Mouse (Mus musculus) urinary bladder, postnatal 4 days (tissue): ENCODE data around the gene Pdyn.
A peak's percentile ranks its signal among the peaks of the same experiment; 100 is the strongest.

Experiments used
- DNase-seq, 2 experiments: peaks; one replicate each; pipeline ENCODE4 v3.0.0; 2021 to 2022; ENCODE audit warnings: low spot score in 2 of 2

Pdyn gene

DNA sequence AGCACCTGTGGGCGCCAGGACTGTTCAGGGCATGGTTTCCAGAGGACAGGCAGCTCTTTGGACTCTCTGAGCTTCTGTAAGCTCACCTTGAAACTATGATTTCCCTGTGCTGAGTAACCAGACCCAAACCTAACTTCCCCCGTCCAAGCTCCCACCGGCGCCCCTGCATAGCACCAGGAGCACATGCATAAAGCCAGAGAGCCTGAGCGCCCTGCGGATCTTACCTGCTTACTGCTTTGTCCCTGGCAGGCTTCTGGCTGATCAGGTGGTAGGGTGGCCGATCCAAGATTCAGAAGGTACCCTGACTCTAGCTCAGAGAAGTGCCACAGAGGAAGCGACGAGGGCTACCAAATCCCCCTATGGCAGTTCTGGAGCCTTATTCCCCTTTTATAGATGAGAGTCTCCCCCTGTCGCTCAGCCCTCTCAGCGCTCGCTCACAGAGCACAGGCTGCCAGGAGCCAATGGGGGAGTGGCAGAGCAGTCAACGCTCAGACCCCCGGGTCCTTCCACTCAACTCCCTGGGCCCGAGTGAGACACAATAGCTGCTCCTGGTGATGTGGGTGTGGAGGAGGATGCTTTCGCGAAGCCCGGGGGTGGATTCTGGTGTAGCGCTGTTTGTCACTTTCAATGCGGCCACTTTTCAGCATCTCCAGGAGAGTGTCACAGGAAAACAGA is at the start of gene Pdyn:
Pdyn (minus strand) TSS at position 361 of the 675 bp plus-strand sequence.
- DNase-seq = no peak

DNA sequence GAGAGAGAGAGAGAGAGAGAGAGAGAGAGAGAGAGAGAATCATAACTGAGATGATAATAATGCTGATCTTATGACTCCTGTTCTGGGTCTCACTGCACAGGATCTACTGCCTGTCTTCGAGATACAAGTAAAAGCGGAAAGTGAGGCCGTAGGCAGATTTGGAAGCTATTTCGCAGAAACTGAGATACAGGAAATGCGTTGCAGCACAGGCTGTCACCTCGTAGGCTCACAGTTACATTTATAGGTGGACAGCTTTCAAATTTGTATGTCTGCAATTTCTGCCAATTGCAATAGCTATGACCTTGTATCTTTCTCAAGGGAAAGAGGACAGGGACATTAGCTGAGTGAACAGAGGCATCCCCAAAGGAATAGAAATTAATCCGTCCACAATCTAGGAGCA is 42.4 kb upstream of the Pdyn start:
- DNase-seq = no peak

DNA sequence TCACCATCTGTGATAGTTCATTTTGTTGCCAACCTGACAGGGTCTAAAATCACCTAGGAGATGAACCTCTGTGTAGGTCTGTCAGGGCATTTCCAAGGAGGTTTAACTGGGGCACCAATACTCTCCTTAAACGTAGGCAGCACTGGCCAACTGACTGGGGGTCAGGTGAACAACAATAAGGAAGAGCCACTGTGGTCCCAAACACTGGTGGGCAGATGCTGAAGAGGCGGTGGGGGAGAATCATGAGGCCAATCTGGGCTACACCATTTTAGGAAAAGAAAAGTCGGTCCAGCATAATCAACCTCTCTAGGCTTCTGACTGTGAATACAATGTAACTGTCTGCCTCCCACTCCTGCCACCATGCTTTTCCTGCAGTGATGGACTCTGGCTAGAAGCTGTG is 40.9 kb upstream of the Pdyn start:
- DNase-seq = no peak

DNA sequence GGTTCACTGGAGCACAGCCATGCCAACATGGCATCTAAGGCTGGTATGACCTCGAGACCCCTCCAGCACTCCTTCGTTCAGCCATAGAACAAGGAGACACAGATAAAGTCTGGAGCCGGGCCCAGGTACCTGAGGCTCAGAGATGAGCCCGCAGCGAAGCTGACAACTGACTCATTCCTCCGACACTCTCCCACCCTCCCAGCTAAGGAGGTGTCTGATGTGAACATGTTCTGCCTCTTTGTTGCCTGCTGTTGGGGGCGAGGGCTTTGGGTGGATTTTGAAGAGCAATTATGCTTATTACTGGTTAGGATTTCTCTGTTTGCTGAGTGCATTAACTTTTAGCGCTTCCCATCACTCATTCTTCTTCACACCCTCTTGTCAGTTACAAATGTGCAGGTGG is 34.4 kb upstream of the Pdyn start:
- DNase-seq = peak in 1 of 2 experiments; percentile 47

DNA sequence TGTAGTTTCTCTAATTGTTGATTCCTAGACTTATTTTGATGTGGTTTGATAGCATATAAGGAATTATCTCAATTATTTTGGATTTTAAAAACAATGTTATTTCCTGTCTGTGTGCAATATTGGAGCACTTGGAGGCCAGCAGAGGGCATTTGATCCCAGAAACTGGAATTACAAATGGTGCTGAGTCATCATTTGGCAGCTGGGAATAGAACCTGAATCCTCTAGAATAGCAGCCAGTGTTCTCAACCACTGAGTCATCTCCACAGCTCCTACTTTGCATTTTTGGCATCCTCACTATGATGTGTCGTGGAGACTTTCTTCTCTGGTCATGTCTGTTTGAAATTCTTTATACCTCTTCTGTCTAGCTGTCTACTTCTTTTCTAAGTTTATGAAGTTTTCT is 30.0 kb upstream of the Pdyn start:
- peak in 1 of 2 experiments; percentile 28 for DNase-seq

DNA sequence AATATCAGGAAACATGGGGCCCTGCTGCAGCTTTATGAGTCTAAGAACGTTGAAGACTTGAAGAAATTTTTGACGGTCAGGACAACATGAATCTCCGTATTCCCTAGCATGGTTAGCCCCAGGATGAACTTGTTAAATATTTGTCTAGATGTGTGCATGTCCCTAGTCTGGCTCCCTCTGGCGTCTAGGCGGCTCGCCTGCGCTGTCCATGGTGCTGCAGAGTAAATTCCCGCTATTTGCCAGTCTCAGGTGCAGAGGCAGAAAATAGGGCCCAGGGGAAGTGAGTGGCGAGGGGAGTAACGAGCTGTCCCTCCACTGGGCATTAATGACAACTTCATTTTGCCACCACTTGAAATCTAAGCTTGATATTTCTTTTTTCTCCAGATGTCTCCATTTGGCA is 16.0 kb upstream of the Pdyn start:
- DNase-seq = peak; percentile 44 to 75

DNA sequence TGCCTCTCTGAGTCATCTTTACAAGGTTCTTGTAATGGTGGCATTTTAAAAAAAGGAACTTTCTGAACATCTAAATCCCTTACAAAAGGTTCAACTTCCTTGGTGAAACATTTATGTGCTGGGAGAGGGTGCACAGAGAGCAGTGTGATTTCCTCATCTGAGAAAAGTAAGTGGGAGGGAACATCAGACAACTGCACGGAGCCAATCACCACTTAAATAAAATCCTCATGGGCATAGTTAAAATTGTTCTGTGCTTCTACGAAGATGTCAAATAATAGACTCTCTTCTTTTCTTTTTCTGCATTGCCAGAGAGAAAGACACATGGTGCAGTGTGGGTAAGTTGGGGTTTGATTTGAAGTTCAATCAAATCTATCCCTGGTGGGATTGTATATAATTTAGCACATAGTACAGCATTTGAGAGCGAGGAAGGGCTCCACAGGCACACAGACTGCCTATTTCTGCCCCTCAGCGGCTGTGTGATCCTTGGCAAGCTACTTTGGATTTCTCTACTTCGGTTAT is 13.4 kb upstream of the Pdyn start:
- DNase-seq = no peak

DNA sequence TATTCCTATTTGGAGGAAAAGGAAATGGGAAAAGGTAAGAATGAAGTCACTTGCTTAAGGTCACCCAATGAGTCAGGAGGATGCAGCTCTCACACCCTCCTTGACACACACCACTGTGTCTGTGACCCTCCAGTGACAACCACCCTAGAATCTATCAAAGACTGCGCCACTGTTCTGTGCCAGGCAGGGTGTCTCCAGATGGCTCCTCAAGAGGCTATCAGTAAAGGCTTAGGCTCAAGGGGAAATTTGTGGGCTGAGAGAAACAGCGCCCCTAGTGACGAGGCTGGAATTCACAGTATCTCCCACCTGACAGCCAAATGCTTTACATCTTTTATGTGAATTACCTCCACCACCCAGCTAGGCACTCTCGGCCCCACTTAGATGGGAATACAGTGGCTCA is 3.6 kb downstream of the Pdyn start:
- no peak for DNase-seq

DNA sequence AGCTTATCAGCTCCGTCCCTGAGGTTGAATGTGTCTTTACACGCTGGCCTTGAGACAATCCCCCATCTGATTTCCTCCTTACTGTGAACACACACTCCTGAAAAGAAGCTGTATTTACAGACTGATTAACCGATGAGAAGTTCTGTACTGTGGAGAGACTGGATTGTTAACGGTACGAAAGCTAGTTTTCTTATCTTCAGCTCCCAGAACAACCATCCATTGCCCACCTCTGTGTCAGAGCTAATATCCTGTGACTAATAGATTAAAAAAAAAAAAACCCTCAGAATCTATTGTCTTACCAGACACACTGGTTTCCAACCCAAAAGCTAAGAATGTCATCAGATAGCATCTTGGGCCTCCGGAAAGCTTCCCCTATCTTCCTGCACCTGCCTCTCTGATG is 5.3 kb downstream of the Pdyn start:
- DNase-seq = no peak

DNA sequence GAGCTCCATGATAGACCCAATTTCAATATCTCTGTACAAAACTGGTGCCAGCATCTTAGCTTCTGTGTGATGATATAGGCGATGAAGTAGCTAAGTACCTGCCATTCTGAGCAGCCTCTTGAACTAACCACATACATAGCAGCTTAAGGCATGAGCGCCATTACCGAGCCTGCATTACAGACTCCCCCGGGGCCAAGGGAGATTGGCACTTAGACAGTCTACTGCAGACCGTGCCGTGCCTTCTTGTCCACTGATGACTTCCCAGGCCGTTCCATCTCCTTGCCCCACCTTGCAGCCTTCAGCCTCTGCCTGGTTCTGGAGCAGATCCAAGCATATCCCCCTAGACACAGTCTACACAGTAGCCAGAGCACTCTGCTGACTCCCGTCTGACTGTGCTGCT is 7.0 kb downstream of the Pdyn start:
- DNase-seq = peak in 1 of 2 experiments; percentile 50

DNA sequence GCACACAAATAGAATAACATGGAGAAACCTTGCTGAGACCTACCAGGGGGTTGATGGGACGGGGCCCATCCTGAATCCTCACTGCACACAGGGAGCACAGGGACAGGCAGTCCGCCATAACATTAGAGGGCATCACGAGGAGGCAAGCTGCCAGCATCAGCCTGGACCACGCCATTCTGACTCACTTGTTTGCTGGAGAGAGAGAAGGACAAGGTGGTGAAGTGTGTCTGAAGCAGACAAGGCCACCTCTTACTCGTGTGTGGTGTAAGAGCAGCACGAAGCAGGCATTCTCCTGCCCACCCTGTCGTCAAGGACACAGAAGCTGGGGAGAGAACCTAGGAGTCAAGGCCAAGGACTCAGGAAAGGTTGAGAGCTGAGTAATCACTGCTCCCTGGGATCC is 9.9 kb downstream of the Pdyn start:
- DNase-seq = no peak

DNA sequence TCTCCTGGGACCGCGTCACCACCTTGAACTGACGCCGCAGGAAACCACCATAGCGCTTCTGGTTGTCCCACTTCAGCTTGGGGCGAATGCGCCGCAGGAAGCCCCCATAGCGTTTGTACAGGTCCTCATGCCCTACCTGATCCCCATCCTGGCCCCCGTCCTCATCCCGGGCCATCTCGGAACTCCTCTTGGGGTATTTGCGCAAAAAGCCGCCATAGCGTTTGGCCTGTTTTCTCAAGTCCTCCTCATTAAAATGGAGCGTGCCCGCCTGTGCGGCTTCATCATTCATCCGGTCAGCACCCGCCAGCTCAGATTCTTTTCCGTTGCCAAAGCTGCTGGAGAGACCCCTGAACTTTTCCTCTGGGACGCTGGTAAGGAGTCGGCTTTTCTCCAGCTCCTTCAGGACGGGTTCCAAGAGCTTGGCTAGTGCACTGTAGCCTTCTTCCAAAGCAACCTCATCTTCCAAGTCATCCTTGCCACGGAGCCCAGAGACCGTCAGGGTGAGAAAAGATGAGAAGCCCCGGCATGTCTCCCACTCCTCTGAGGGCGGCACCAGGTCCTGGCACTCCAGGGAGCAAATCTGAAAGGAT is 11.5 kb downstream of the Pdyn start:
- DNase-seq = peak in 1 of 2 experiments; percentile 61

DNA sequence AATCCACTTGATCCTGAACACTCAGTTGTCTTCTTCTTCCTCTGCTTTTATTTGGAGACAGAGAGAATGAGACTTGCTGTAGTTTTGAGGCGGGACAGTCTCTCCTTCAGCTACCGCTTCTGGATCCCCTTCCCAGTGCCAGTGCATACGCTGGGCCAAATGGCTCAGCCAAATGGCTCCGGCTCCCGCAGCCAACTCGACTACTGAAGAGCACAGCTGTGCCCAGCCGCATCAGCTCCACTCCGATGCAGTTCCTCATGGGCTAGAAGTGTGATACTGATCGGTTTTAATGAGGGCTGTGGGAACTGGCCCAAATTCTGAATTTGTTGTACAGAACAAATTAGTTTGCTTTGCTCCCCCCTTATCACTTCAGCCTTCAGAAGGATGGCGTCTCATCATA is 12.7 kb downstream of the Pdyn start:
- peak in 1 of 2 experiments; percentile 53 for DNase-seq

DNA sequence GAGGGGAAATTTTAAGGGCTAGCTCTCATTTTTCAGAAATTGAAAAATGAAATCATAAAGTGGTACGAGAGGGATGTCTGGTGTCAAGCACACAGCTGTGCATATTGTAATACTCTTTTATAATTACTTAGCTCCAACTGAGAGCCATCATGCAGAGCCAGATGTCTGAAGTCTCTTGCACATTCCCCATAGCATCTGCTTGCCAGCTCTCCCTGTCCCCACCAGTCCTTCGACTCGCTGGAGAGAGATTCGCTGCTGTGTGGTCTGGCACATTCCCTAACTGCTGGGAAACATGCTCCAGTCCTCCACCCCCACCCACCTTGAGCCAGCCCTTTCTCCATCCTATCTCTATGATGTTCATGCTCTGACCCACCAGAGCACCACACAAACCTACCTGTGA is 15.6 kb downstream of the Pdyn start:
- DNase-seq = no peak

DNA sequence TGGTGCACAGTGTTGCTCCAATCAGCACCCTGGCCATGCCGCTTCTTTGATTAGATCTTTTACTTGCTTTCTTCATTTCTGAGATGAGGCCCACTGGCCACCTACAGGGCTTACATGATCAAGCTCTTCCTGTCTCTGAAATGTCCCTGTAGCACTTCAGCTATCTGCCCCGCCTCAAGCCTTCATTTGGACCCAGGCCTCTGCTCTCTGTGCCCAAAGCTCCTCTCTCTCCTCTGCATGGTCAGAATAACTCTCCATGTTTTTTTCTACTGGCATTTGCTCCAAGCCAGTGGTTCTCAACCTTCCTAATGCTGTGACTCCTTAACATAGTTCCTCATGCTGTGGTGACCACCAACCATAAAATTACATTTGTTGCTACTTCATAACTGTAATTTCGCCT is 19.4 kb downstream of the Pdyn start:
- peak in 1 of 2 experiments; percentile 46 for DNase-seq

DNA sequence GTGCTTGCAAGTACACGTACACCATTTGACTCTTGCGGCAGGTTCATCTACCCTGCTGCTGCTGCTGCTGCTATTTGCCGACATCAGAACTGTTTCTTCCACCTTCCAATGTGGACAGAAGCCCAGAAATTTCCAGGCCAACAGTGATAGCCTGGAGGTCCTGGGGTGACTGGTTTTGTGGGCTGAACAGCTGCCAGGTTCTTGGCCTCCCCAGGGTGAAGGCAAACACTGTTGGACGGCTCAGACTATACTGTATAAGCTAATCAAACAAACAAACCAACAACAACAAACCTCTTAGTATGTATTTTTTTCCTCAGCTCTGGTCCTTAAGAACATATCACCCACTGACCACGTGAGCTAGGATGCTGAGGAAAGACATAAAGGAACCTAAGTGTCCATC is 20.6 kb downstream of the Pdyn start:
- DNase-seq = peak in 1 of 2 experiments; percentile 53

DNA sequence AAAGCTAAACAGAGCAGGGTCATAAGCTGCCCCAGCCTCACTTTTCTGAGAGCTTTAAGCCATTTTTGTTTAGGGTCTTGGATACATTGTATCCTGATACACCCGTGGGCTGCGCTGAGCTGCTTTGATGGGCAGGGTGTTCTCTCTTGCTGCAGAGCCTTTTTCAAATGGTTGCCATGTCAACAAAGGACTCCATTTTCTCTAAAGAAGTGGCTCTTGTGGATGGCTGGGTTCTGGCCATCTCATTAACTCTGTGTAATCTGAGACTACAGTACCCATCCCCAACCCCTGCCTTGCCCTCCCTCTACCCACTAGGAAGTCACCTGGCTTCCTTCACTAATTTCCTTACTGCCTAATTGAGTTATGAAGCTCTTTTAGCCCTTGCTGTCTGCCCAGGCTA is 22.0 kb downstream of the Pdyn start:
- no peak for DNase-seq

DNA sequence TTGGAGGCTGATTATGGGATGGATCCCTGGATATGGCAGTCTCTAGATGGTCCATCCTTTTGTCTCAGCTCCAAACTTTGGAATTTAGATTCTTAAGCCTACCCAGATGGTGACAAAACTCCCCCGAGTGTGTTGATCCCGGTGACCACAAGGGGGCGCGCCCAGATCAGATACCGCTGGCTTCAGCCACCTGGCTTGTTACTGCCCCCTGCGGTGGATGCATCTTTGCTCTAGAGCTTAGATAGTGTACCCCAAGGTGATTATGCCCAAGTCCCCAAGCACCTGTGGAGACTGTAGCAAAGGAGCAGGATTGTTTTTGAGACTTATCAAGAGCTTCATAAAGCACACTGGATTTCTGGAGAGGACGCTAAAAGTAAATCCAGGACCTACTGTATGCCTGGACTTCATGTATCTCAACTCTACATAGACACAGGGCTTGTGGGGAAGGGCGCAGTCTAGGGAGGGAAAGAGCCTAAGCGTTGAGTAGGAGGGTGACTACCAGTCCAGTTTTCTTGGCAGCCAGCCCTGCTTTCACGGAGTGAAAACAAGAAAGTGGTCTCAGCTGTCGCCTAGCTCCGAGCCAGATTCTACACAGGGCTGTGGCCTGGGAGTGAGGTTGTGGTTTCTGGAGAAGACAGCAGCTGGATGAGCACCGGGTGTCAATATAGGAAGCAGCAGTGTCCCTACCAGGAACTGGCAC is 24.6 kb downstream of the Pdyn start:
- peak; percentile 60 to 84 for DNase-seq

DNA sequence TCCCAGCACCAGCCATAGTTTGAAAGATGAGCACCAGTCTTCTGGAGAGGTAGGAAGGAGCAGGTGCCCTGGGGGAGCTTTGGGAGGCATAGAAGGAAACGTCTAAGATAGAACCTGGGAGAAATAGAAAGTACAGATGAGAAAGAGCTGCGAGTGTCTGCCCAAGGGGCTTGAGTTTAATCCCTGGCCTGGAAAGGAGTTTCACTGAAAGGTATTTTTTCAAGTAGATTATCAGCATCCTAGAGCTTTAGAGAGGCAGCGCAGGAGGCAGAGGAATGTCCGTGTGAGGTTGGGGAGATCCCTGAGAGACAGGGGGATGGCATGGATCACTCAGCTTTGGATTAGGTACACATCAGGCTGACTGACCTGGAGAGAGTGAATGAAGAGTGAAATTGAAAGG is 27.7 kb downstream of the Pdyn start:
- DNase-seq = peak in 1 of 2 experiments; percentile 25

DNA sequence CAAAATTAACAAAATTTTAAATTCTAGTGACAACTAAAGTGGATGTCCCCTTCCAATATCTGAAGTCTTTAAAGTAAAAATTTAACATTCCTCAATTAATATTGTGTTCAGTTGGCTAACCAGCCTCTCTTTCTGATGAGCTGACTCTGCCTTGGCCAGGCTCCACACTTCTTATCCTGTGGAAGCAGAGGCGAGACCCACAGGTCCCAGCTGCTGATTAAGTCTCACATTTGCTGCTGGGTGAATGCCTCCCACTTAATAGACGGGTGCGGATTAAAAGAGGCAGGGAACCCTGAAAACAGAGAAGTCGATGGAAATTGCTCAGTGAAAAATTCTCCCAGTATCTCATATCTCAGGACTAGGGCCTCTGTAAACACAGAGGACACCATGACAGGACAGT is 37.2 kb downstream of the Pdyn start:
- no peak for DNase-seq

DNA sequence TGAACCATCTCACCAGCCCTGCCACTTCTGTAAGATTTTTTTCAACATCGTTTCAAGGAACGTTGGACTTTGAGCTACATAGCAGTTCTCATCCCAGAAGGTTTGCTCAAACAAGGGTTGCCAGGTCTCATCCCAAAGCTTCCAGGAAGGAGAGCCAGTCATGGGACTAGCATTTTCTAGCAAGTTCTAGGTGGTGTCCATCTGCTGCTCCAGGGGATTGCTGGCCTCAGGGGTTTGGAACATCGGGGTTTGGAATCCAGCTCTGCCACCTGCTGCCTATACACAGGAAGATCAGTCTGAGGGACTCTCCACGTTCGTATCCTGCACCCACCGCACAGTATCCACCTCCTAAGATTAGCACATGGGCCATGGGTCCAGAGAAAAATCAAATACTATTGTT is 39.6 kb downstream of the Pdyn start:
- no peak for DNase-seq

DNA sequence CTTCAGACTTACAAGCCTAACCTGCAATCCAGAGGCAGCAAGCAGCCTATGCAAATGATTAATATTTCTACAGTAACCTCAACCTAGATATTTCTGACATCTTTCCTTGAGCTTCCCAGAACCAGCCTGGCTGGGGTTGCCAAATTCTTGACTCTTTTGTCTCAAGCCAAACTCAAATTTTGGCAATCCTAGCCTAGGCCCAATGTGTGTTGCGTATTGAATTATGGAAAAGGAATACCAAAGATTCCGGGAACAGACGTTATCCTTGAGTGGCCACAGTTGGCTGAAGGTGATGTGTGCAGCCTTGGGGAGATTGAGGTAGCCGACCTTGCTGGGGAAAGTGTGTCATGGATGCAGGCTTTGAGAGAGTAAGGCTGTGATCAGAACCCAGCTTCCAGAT is 40.8 kb downstream of the Pdyn start:
- no peak for DNase-seq

DNA sequence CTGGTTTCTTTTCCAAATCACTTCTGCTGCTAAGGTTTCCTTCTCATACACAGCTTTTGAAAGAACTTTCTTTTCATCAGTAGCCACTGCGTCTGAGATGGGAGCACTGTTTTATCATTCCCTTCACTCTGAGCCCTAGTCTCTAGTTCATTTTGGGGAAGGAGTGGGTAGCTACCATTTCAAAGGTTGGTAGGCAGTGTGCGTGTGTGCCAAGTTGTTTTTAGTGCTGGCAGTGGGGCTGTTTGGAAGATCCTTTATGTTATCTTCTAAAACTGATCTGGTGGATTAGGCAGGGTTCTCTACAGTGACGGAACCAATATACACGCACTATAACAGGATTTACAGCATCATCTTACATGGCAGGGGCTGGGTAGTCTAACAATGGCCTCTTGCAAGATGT is 44.6 kb downstream of the Pdyn start:
- DNase-seq = no peak
